Mouse (Mus musculus): ENCODE results near the gene Rtf1. TPM values are rescaled to one million over a fixed set of nuclear protein-coding genes. Genes with fewer than 3 reads are reported as not detected.

The Rtf1 gene
- total RNA-seq, 4 experiments from 2014 or later, result 54.9 to 58.7 (median 55.9) TPM

GRCm38 (mm10) chr2:119727762-119728416, 53.0 kb downstream of the Rtf1 start:
- DNase-seq (ENCODE audit: low spot score in 2 of 2), result no peak

GRCm38 (mm10) chr2:119730735-119731134, 55.9 kb downstream of the Rtf1 start:
- no peak for DNase-seq (ENCODE audit: low spot score in 2 of 2)

DNA sequence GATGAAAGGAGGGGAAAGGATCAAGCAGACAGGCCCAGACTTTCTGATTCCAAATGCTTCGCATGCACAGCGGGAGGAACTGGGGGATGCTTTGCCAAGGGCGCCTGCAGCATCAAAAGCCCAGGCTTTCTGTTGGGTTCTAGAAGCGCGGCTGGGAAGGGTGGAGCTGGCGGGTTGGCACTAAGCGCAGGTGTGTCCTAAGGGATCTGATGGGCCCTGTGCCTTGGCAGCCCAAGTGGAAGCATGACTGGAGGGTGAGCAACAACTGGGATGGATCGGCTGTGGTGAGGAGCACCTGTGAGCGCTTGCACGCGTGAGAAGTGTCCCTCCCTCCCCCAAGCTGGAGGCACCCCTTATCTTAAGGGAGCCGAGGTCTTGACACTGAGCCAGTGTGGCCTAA, 62.3 kb downstream of the Rtf1 start:
- no peak for DNase-seq (ENCODE audit: low spot score in 2 of 2)

DNA sequence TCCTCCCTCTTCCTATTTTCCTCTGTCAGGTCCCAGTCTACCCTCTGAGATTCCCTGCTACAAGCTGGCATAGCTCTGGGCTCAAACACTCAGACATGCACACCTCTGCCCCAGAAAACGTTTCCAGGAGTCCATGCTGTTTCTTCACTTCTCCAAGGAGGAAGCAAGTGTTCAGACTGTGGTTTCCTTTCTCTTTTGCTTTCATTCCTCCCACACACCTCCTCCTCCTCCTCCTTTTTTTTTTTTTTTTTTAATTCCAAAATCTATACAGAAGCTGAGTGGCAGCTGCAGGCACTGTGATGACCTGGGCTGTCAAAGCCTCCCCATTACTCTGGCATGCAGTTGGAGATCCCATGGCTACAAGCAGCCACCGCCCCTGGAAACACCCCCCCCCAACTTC, 65.7 kb downstream of the Rtf1 start:
- no peak for DNase-seq (ENCODE audit: low spot score in 2 of 2)

- no peak for DNase-seq (ENCODE audit: low spot score in 2 of 2)
These were observed 66.9 kb downstream of the Rtf1 start, which contains the start of gene Itpka for GRCm38 (mm10) chr2:119741581-119742411. Gene Itpka, plus strand, starts transcription at chr2:119742337.

DNA sequence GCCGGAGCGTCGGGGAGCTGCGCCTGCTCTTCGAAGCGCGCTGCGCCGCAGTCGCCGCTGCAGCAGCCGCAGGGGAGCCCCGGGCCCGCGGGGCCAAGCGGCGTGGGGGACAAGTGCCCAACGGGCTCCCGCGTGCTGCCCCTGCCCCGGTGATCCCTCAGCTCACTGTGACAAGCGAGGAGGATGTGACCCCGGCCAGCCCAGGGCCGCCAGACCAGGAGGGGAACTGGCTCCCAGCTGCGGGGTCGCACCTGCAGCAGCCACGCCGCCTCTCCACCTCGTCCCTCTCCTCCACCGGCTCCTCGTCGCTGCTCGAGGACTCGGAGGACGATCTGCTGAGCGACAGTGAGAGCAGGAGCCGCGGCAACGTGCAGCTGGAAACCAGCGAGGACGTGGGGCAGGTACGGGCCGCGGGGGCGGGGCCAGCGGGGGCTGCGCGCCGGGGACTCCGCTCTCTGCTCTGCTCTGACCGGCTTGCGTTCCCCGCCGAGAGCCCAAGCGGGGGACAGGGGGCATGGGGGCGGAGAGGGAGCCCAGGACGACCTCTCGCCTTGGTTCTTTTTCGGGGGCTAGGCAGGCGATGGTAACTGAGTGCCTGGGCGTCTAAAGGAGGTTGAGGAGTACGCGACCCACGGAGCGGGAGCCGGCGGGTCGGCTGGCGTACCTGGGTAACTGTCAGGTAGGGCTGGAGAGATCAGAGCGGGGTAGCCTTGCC, 67.8 kb downstream of the Rtf1 start:
- peak in 1 of 2 experiments; percentile 54 for DNase-seq (ENCODE audit: low spot score in 2 of 2)

DNA sequence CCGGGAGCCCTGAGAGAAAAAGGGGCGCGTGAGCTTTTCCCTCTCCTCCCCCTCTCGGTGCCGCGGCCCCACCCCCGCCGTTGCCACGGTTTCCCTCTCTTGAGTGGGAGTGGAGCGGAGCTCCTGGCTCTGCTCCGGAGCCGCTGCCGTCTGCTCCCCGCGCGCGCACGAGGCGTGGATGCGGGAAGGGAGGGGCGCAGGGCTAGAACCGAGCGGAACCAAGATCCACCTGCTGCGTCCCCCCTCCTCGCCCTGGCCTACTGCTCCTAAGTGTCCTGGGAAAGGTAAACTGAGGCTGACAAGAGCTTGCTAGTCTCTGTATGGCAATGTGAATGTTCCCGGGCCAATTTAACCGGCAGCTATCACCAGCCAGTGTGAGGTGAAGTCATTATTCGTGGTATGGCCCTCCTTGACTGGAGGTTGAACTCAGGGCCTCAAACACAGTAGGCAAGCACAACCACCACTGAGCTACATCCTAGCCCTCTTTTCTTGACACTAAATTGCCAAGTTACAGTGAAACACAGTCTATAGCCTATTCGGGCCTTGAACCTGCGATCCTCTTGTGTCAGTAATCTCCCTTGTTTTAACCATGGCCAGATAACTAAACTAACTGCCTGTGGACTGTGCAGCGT, 68.4 kb downstream of the Rtf1 start:
- DNase-seq (ENCODE audit: low spot score in 2 of 2), result peak in 1 of 2 experiments; percentile 76

DNA sequence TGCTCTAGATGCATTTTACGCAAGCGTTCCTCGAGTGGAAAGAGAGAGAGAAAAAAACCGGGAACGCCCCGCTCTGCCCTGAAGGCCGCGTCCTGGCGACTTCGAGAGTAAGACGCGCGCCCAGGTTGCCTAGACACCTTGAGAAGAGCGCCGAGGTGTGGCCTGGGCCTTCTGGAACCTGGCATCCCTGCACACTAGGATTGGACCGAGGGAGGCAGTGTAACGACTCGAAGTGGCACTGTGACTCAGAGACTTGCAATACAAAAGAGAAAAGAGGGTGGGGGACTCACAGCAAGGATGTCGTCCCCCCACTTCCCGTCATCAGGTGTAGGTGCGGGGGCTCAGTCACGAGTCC, 68.9 kb downstream of the Rtf1 start:
- no peak for DNase-seq (ENCODE audit: low spot score in 2 of 2)

DNA sequence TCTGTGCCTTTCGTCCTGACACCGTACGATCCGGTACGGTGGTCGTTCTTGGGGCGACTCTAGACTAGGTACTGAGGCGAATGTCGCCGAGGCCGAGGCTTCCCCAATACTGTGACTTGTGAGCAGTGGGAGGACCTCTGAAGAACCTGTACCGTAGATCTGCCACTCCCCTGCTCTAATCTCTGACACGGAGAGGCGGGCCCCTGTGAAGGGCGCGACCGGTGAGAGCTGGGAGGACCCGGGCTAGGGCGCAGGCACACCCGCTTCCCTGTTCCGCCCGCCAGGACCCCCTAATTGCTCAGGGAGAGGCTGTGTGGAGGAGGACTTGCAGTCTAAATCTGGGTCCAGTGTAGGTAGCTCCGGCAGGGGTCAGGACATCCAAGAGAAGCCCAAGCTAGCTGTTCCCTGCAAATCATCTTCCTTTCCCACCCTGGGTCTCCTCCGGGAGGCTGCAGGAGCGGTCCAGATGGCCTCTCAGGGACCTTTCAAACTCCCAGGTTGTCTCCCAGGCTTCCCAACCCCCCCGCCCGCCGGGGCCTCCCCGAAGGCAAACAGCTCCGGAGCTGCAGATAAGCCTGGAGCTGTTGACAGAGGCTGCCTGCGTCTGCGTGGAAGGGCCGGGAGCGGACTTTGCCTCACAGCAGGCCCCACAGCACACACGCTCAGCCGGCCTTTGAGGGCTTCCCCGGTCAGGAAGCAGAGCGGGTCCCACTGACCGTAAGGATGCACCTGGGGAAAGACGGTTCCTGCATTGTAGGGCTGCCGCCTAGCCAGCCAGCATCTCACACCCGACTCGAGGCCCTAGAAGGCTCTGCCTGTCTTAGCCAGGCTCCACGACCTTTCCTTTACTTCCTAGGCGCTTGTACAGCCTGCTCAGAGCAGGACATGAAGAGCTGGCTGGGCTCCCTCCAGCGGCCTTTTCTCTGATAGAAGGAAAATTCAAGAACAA, 69.6 kb downstream of the Rtf1 start:
- DNase-seq (ENCODE audit: low spot score in 2 of 2), result no peak

DNA sequence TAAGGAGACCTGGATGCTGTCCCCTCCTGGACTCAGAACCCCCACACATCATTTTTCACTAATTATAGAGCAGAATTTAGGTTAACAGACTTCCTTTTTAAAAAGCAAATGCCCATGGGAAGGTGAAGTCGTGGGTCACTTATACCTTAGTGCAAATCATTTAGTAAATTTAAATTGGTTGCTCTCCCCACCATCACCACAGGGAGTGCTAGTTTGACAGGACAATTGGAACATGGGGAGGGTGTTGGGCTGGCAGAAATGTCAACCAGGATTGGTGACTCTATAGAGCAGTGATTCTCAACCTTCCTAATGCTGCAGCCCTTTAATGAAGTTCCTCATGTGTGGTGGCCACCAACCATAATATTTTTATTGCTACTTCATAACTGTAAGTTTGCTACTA, 70.4 kb downstream of the Rtf1 start:
- DNase-seq (ENCODE audit: low spot score in 2 of 2), result no peak

- peak in 1 of 2 experiments; percentile 87 for DNase-seq (ENCODE audit: low spot score in 2 of 2)
These were observed 72.7 kb downstream of the Rtf1 start for GRCm38 (mm10) chr2:119747554-119747953.

GRCm38 (mm10) chr2:119749260-119749659, 74.4 kb downstream of the Rtf1 start:
- DNase-seq (ENCODE audit: low spot score in 2 of 2), result no peak

- DNase-seq (ENCODE audit: low spot score in 2 of 2), result no peak
These were observed 82.8 kb downstream of the Rtf1 start for GRCm38 (mm10) chr2:119757601-119758100.

DNA sequence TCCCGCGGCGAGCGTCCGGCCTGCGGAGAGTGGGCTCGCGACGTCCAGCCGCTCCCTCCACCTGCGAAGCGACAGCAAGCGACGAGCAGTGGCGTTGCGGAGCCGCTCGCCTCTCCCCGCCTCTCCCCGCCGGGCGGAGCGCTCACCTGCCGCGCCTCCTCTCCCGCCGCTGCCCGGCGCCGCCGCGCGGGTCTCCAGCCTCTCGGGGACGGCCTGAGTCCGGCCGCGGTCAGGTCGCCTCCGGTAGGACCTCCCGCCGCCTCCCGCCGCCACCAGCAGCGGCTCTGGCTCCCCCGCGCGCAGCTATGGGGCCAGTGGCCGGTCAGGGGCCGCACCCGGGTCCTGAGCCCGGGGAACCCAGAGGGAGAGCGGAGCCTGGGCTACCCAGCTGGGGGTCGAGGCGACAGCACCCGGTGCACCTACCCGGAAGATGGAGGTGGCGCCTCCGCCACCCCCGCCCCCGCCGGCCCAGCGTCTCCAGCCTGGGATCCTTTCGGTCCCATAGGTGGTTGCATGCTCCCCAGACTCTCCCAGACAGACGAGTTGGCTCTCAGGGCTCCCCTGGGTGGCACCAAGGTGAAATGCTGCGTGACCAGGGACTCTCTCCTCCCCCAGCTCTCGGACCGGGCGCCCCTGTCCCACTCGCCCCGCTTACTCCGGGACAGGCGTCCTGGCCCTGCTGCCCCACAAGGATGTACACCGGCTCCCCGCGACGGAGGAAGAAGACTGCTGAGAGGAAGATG, 83.4 kb downstream of the Rtf1 start:
- no peak for DNase-seq (ENCODE audit: low spot score in 2 of 2)

- no peak for DNase-seq (ENCODE audit: low spot score in 2 of 2)
These were observed 84.3 kb downstream of the Rtf1 start for GRCm38 (mm10) chr2:119758844-119759835.

DNA sequence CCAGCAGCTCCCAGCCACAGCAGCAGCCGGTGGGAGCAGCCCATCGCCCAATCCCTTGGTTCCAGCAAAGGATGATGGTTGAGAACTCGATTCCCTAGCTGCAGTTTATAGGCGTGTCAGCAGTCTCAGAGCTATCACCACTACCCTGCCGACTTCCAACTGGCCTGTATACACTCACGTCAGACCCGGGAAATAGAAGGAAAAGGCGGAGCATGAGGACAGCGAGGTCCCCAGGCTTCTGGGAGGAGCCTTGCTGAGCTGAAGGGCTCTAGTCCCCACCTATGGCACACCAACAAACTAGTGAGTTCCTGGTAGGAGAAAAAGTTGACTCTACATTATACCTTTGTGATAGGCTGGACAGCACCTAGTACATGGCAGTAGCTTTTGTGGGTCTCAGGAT, 85.4 kb downstream of the Rtf1 start, which contains the start of gene Ltk:
Gene Ltk, minus strand, starts transcription at position 181 of the 400 bp plus-strand sequence.
- DNase-seq (ENCODE audit: low spot score in 2 of 2), result no peak

- DNase-seq (ENCODE audit: low spot score in 2 of 2), result no peak
These were observed 87.4 kb downstream of the Rtf1 start for GRCm38 (mm10) chr2:119762276-119762675.

DNA sequence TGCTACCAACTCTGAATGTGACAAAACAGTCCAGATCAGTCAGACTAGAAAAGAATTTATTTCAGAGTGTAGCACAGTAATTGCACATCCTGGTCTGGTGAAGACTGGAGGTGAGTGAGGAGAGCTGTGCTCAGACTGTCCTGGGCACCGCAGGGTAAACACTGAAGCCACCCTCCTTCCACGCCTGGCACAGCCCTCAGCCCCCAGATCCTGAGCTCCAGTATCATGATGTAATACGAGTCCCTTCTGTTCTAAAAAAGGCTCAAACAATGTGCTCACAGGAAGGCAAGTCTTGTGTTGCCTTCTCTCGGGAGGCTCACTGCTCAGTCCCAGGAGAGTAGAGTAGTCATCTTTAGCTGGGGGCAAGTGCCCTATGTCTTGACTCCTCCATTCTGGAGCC, 89.1 kb downstream of the Rtf1 start:
- no peak for DNase-seq (ENCODE audit: low spot score in 2 of 2)

Measured in left cerebral cortex, adult 8-10 months (tissue).